Mouse (Mus musculus) CH12.LX (cell line): ENCODE measurements around the gene Cnpy1. TPM values are rescaled to one million over a fixed set of nuclear protein-coding genes. Genes with fewer than 3 reads are reported as not detected.

Experiments used
- DNase-seq: peaks from one replicate; pipeline ENCODE4 v3.0.0-alpha.2; 2013; ENCODE audit errors: extremely low read depth
- H3K27ac ChIP-seq: 2 replicates; pipeline ENCODE4 v1.5.1; 2012; ENCODE audit warnings: low read depth, mild to moderate bottlenecking, control low read depth, moderate library complexity; ENCODE audit not compliant: insufficient read depth
- H3K27me3 ChIP-seq: replicated peaks from 2 replicates; pipeline ENCODE3; 2012; ENCODE audit warnings: inconsistent platforms
- H3K36me3 ChIP-seq, 2 experiments: replicated peaks in 1 of 2; 2 replicates each; pipeline versions ENCODE3 to v1.6.1; 2012; ENCODE audit warnings: inconsistent platforms in 1 of 2, low read length in 1 of 2, mild to moderate bottlenecking in 1 of 2, mixed read lengths in 1 of 2, moderate library complexity in 1 of 2; ENCODE audit not compliant: control insufficient read depth in 1 of 2, insufficient read depth in 1 of 2
- H3K4me1 ChIP-seq, 2 experiments: 2 replicates each; pipeline ENCODE4 v1.6.1; 2012; ENCODE audit warnings: inconsistent platforms in 1 of 2, moderate library complexity in 1 of 2; ENCODE audit not compliant: insufficient read depth in 2 of 2, control insufficient read depth in 1 of 2
- H3K4me2 ChIP-seq: 2 replicates; pipeline ENCODE4 v1.6.1; 2012; ENCODE audit warnings: low read depth, mild to moderate bottlenecking, control low read depth; ENCODE audit not compliant: poor library complexity, insufficient read depth, severe bottlenecking
- H3K4me3 ChIP-seq, 3 experiments: fragments of 150-350 bp in 1 of 3; sonication (generic) in 1 of 3; replicated peaks in 1 of 3; 2 replicates each; pipeline versions ENCODE3 to v1.5.1; 2011 to 2012; ENCODE audit warnings: low read depth in 2 of 3, low read length in 2 of 3, mild to moderate bottlenecking in 2 of 3, moderate library complexity in 2 of 3, control low read depth in 1 of 3, improper control_type of control experiment in 1 of 3, inconsistent platforms in 1 of 3, mixed read lengths in 1 of 3; ENCODE audit not compliant: poor library complexity in 1 of 3
- H3K79me2 ChIP-seq: replicated peaks from 2 replicates; pipeline ENCODE4 v1.6.1; 2012; ENCODE audit warnings: mild to moderate bottlenecking, moderate library complexity; ENCODE audit not compliant: control insufficient read depth, poor library complexity, insufficient read depth, severe bottlenecking; ENCODE audit errors: extremely low read depth
- H3K9ac ChIP-seq: 2 replicates; pipeline ENCODE4 v1.6.1; 2012; ENCODE audit warnings: low read depth, mild to moderate bottlenecking, control low read depth, moderate library complexity; ENCODE audit not compliant: insufficient read depth
- H3K9me3 ChIP-seq: replicated peaks from 2 replicates; pipeline ENCODE3; 2012; ENCODE audit warnings: low read length, inconsistent platforms, mixed read lengths
- BHLHE40 ChIP-seq: IDR thresholded peaks from 2 replicates; pipeline ENCODE4 v1.6.1; 2011; ENCODE audit warnings: mild to moderate bottlenecking, low read depth, low read length, improper control_type of control experiment
- CHD1 ChIP-seq: IDR thresholded peaks from 2 replicates; pipeline ENCODE4 v1.6.1; 2012; ENCODE audit warnings: low read depth, low read length, improper control_type of control experiment, inconsistent platforms
- E2F4 ChIP-seq: IDR thresholded peaks from 2 replicates; pipeline ENCODE4 v1.6.1; 2011; ENCODE audit warnings: low read depth, low read length, improper control_type of control experiment; ENCODE audit not compliant: insufficient replicate concordance
- ELF1 ChIP-seq: IDR thresholded peaks from 2 replicates; pipeline ENCODE4 v1.6.1; 2014; ENCODE audit warnings: low read depth, mild to moderate bottlenecking, inconsistent platforms, low read length, improper control_type of control experiment
- EP300 ChIP-seq: IDR thresholded peaks from 2 replicates; pipeline ENCODE4 v1.6.1; 2011; ENCODE audit warnings: low read length, improper control_type of control experiment
- GABPA ChIP-seq: IDR thresholded peaks from 2 replicates; pipeline ENCODE4 v1.6.1; 2012; ENCODE audit warnings: low read depth, low read length, improper control_type of control experiment, inconsistent platforms; ENCODE audit not compliant: insufficient replicate concordance
- HCFC1 ChIP-seq: IDR thresholded peaks from 2 replicates; pipeline ENCODE4 v1.6.1; 2012; ENCODE audit warnings: low read depth, mild to moderate bottlenecking, inconsistent platforms, low read length, improper control_type of control experiment
- JUND ChIP-seq: conservative IDR thresholded peaks from 2 replicates; pipeline ENCODE4 v1.6.1; 2011; ENCODE audit warnings: low read depth, low read length, improper control_type of control experiment
- KAT2A ChIP-seq: IDR thresholded peaks from 2 replicates; pipeline ENCODE4 v1.6.1; 2012; ENCODE audit warnings: low read length, improper control_type of control experiment, inconsistent platforms; ENCODE audit not compliant: insufficient replicate concordance
- MAFK ChIP-seq: IDR thresholded peaks from 2 replicates; pipeline ENCODE4 v1.6.1; 2011; ENCODE audit warnings: low read length, improper control_type of control experiment; ENCODE audit not compliant: insufficient replicate concordance
- MAX ChIP-seq: IDR thresholded peaks from 2 replicates; pipeline ENCODE4 v1.6.1; 2011; ENCODE audit warnings: low read length, improper control_type of control experiment
- MAZ ChIP-seq: IDR thresholded peaks from 2 replicates; pipeline ENCODE4 v1.6.1; 2012; ENCODE audit warnings: low read depth, mild to moderate bottlenecking, inconsistent platforms, low read length, improper control_type of control experiment, moderate library complexity
- MXI1 ChIP-seq: IDR thresholded peaks from 2 replicates; pipeline ENCODE4 v1.6.1; 2011; ENCODE audit warnings: mild to moderate bottlenecking, low read depth, low read length, improper control_type of control experiment
- MYC ChIP-seq: IDR thresholded peaks from 2 replicates; pipeline ENCODE4 v1.6.1; 2011; ENCODE audit warnings: low read depth, mild to moderate bottlenecking, improper control_type of control experiment, low read length
- NELFE ChIP-seq: IDR thresholded peaks from 2 replicates; pipeline ENCODE4 v1.6.1; 2011; ENCODE audit warnings: low read depth, low read length, improper control_type of control experiment
- NRF1 ChIP-seq: IDR thresholded peaks from 2 replicates; pipeline ENCODE4 v1.6.1; 2014; ENCODE audit warnings: low read depth, mild to moderate bottlenecking, inconsistent platforms, low read length, improper control_type of control experiment, moderate library complexity
- POLR2AphosphoS2 ChIP-seq: IDR thresholded peaks from 2 replicates; pipeline ENCODE4 v1.6.1; 2011; ENCODE audit warnings: low read depth, low read length, improper control_type of control experiment
- RAD21 ChIP-seq: IDR thresholded peaks from 2 replicates; pipeline ENCODE4 v1.6.1; 2011; ENCODE audit warnings: low read depth, mild to moderate bottlenecking, low read length, improper control_type of control experiment, moderate library complexity
- RCOR1 ChIP-seq: conservative IDR thresholded peaks from 2 replicates; pipeline ENCODE4 v1.6.1; 2012; ENCODE audit warnings: low read depth, mild to moderate bottlenecking, inconsistent platforms, low read length, improper control_type of control experiment
- SIN3A ChIP-seq: IDR thresholded peaks from 2 replicates; pipeline ENCODE4 v1.6.1; 2012; ENCODE audit warnings: low read length, improper control_type of control experiment, inconsistent platforms
- SMC3 ChIP-seq: IDR thresholded peaks from 2 replicates; pipeline ENCODE4 v1.6.1; 2011; ENCODE audit warnings: low read depth, low read length, improper control_type of control experiment
- TCF12 ChIP-seq: IDR thresholded peaks from 2 replicates; pipeline ENCODE4 v1.6.1; 2014; ENCODE audit warnings: low read depth, mild to moderate bottlenecking, inconsistent platforms, low read length, improper control_type of control experiment
- UBTF ChIP-seq: IDR thresholded peaks from 2 replicates; pipeline ENCODE4 v1.6.1; 2012; ENCODE audit warnings: low read depth, mild to moderate bottlenecking, inconsistent platforms, low read length, improper control_type of control experiment, moderate library complexity
- USF1 ChIP-seq: IDR thresholded peaks from 2 replicates; pipeline ENCODE4 v1.6.1; 2014; ENCODE audit warnings: low read depth, mild to moderate bottlenecking, inconsistent platforms, low read length, improper control_type of control experiment
- ZC3H11A ChIP-seq: IDR thresholded peaks from 2 replicates; pipeline ENCODE4 v1.6.1; 2012; ENCODE audit warnings: low read depth, mild to moderate bottlenecking, inconsistent platforms, low read length, improper control_type of control experiment
- ZMIZ1 ChIP-seq: IDR thresholded peaks from 2 replicates; pipeline ENCODE4 v1.6.1; 2012; ENCODE audit warnings: low read depth, mild to moderate bottlenecking, inconsistent platforms, low read length, improper control_type of control experiment
- ZNF384 ChIP-seq: IDR thresholded peaks from 2 replicates; pipeline ENCODE4 v1.6.1; 2012; ENCODE audit warnings: low read depth, low read length, improper control_type of control experiment, inconsistent platforms
- dilution Hi-C: fragments of 300-500 bp; cut with MboI; formaldehyde crosslinking; loops from 2 replicates; pipeline ENCODE4 v1.14.3; 2020; ENCODE audit warnings: low sequenced_read_pairs; ENCODE audit not compliant: extremely low pct_unique_long_range_greater_than_20kb, extremely low pct_ligation_motif_present
- in situ Hi-C: fragments of 300-500 bp; cut with MboI; formaldehyde crosslinking; loops from 3 replicates; pipeline ENCODE4 v1.14.3; 2019; ENCODE audit warnings: low sequenced_read_pairs, low pct_ligation_motif_present, low pct_unique_long_range_greater_than_20kb, mixed read lengths
- polyA plus RNA-seq: library from polyadenylated mRNA; unstranded; fragments of >175 nt; gene quantifications from 2 replicates; pipeline ENCODE4 v1.2.1, GENCODE M21; 2012; ENCODE audit warnings: low read depth; ENCODE audit not compliant: insufficient read length
- total RNA-seq, 2 experiments: library from RNA; depleted of rRNA; stranded (reverse); fragments of 300-350 nt in 1 of 2; fragments of >200 nt in 1 of 2; gene quantifications; 2 replicates each; pipeline ENCODE4 v1.2.3; 2012 to 2014

Cnpy1 gene
- total and polyA plus RNA-seq, 3 experiments: 0.11 to 0.26 TPM; not detected in 1

DNA sequence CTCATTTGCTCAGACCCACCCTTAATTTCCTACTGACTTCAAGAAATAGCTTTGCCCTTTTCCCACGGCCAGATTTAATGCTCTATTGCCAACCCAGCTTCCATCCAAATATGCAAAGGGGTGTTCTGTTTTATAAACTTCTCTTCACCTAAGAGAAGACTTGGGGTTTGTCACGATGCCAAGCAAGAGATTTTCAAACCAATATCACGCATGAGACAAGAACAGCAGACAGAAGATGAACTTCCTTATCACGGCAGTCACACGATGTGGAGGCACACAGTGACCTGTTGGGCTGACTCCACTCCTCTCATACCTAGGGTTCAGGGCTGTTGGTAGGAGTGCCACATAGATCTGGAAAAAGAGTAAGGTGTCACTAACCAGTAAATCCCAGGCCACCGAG is 42.5 kb downstream of the Cnpy1 start:
- Histone ChIP-seq H3K27me3 (peaks cover 2% of the 10 kb centered on the region), H3K79me2 (no peaks in the 10 kb centered on the region), H3K9ac (no peak overlapping the region), H3K4me3 (no peak overlapping the region), H3K4me1 (no peaks in the 10 kb centered on the region), H3K36me3 (no peaks in the 10 kb centered on the region), H3K9me3 (no peaks in the 10 kb centered on the region), H3K27ac (no peak overlapping the region), H3K4me2 (no peak overlapping the region)
- dilution Hi-C loops (no loop called here), in situ Hi-C loops (no loop called here)
- TF ChIP-seq ZNF384 (no peak), CHD1 (no peak), RCOR1 (no peak), MAX (no peak), BHLHE40 (no peak), GABPA (no peak), TCF12 (no peak), MAZ (no peak), SIN3A (no peak), MAFK (no peak), ELF1 (no peak), E2F4 (no peak), ZC3H11A (no peak), POLR2AphosphoS2 (no peak), HCFC1 (no peak), RAD21 (no peak), MXI1 (no peak), UBTF (no peak), NELFE (no peak)
- no peak for DNase-seq

DNA sequence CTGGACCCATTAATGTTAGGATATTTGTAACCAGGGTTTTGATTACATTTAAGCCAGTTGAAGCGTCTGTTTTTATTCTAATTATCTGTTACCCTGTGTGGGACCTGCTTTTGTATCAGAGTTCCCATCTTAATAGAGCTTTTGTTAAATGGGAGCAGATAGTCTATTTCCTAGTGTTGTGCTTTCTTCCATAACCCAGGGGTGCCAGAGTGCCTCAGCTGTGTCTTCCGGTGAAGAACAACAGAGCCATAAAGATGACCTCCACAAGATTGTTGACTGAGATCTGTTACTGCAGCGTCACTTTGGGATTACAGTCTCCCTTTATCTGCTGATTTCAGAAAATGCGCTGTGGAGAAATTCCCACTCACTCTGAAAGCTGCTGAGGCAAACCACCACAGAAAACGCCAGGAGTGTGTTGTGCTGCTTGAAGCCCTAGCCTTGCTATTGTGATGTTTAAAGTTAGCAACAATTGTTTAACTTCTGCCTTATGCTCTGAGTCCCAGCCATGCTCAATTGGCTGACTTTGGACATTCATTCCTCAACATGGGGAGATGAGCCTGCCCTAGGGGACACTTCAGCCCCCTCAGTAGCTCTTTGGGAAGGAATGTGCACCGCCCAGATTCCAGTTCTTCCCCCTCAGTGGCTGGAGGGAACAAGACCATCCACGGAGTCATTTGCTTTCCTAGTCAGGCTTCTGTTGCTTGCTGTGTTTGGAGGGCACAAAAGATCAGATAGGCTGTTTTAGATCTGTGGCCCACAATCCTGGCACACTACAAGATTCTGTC is 46.3 kb downstream of the Cnpy1 start:
- no peak overlapping the region for H3K4me3 ChIP-seq
- H3K27ac ChIP-seq: no peak overlapping the region
- H3K9me3 ChIP-seq: no peaks in the 10 kb centered on the region
- dilution Hi-C loops: no loop called here
- peaks cover 5% of the 10 kb centered on the region for H3K27me3 ChIP-seq
- DNase-seq: no peak
- no peaks in the 10 kb centered on the region for H3K4me1 ChIP-seq
- H3K9ac ChIP-seq: no peak overlapping the region
- H3K4me2 ChIP-seq: no peak overlapping the region
- in situ Hi-C loops: no loop called here
- no peaks in the 10 kb centered on the region for H3K36me3 ChIP-seq
- H3K79me2 ChIP-seq: no peaks in the 10 kb centered on the region
- no peak for TF ChIP-seq MAFK
- TF ChIP-seq GABPA: no peak
- TF ChIP-seq MXI1: no peak
- TF ChIP-seq SMC3: no peak
- TF ChIP-seq BHLHE40: no peak
- TF ChIP-seq KAT2A: no peak
- TF ChIP-seq HCFC1: no peak
- no peak for TF ChIP-seq EP300
- no peak for TF ChIP-seq MYC
- no peak for TF ChIP-seq NRF1
- no peak for TF ChIP-seq USF1
- no peak for TF ChIP-seq NELFE
- no peak for TF ChIP-seq RAD21
- no peak for TF ChIP-seq MAZ
- TF ChIP-seq ZMIZ1: no peak
- no peak for TF ChIP-seq RCOR1
- no peak for TF ChIP-seq ZC3H11A
- TF ChIP-seq JUND: no peak
- no peak for TF ChIP-seq ELF1
